Mouse (Mus musculus): ENCODE results near the gene Neu3. TPM values are rescaled to one million over a fixed set of nuclear protein-coding genes. Genes with fewer than 3 reads are reported as not detected.

Neu3 gene
- polyA plus RNA-seq, 1 experiment = 0.88 TPM

GRCm38 (mm10) chr7:99851618-99852017, 23.4 kb upstream of the Neu3 start:
- no peak for TF ChIP-seq MYOG (IDR thresholded peaks at IDR 0.05; ENCODE audit: control insufficient read depth in 1 of 3, insufficient read depth in 1 of 3, insufficient read length in 2 of 3, low read depth in 2 of 3)
- no peak for TF ChIP-seq REST (IDR thresholded peaks at IDR 0.05; ENCODE audit: insufficient read depth, insufficient read length)
- TF ChIP-seq E2F4 (IDR thresholded peaks at IDR 0.05; ENCODE audit: insufficient read depth) = no peak
- TF ChIP-seq MYOD1 (IDR thresholded peaks at IDR 0.05; ENCODE audit: control insufficient read depth in 1 of 3, insufficient read length in 2 of 3, low read depth in 2 of 3) = no peak
- TF ChIP-seq POLR2A (IDR thresholded peaks at IDR 0.05; ENCODE audit: insufficient read length, low read depth) = no peak
- TF ChIP-seq MAX (IDR thresholded peaks at IDR 0.05; ENCODE audit: low read depth) = no peak
- no peak for TF ChIP-seq CEBPB (IDR thresholded peaks at IDR 0.05; ENCODE audit: insufficient read depth, poor library complexity, severe bottlenecking)
- TF ChIP-seq POLR2AphosphoS2 (IDR thresholded peaks at IDR 0.05; ENCODE audit: insufficient read length, low read depth) = no peak
- no peak for TF ChIP-seq SRF (IDR thresholded peaks at IDR 0.05; ENCODE audit: control insufficient read depth, insufficient read length, low read depth)
- no peak for TF ChIP-seq USF1 (IDR thresholded peaks at IDR 0.05; ENCODE audit: low read depth)
- no peak for TF ChIP-seq TCF12 (IDR thresholded peaks at IDR 0.05; ENCODE audit: insufficient read depth, poor library complexity, severe bottlenecking)
- no peak for TF ChIP-seq TCF3 (IDR thresholded peaks at IDR 0.05; ENCODE audit: insufficient read length, low read depth)
- Histone ChIP-seq H3K27me3 (ENCODE audit: control insufficient read depth, insufficient read depth, insufficient read length) (no peaks in the 10 kb centered on the region), H3K79me2 (ENCODE audit: control insufficient read depth, insufficient read depth) (peaks cover 56% of the 10 kb centered on the region), H3K4me3 (no peak overlapping the region), H3ac (ENCODE audit: control insufficient read depth, insufficient read length) (no peak overlapping the region), H3K36me3 (ENCODE audit: control insufficient read depth, insufficient read depth) (peaks cover 28% of the 10 kb centered on the region), H3K4me2 (ENCODE audit: low read depth) (no peak overlapping the region)

GRCm38 (mm10) chr7:99851121-99851520, 22.9 kb upstream of the Neu3 start:
- Histone ChIP-seq H3K79me2 (ENCODE audit: control insufficient read depth, insufficient read depth) (peaks cover 51% of the 10 kb centered on the region), H3K36me3 (ENCODE audit: control insufficient read depth, insufficient read depth) (peaks cover 28% of the 10 kb centered on the region), H3K4me3 (no peak overlapping the region), H3K4me2 (ENCODE audit: low read depth) (no peak overlapping the region), H3K27me3 (ENCODE audit: control insufficient read depth, insufficient read depth, insufficient read length) (no peaks in the 10 kb centered on the region), H3ac (ENCODE audit: control insufficient read depth, insufficient read length) (no peak overlapping the region)
- TF ChIP-seq POLR2AphosphoS2 (IDR thresholded peaks at IDR 0.05; ENCODE audit: insufficient read length, low read depth) = no peak
- no peak for TF ChIP-seq TCF3 (IDR thresholded peaks at IDR 0.05; ENCODE audit: insufficient read length, low read depth)
- TF ChIP-seq MAX (IDR thresholded peaks at IDR 0.05; ENCODE audit: low read depth) = no peak

- Histone ChIP-seq H3K36me3 (ENCODE audit: control insufficient read depth, insufficient read depth) (peaks cover 25% of the 10 kb centered on the region), H3K27me3 (ENCODE audit: control insufficient read depth, insufficient read depth, insufficient read length) (no peaks in the 10 kb centered on the region), H3K4me2 (ENCODE audit: low read depth) (no peak overlapping the region), H3ac (ENCODE audit: control insufficient read depth, insufficient read length) (no peak overlapping the region), H3K79me2 (ENCODE audit: control insufficient read depth, insufficient read depth) (peaks cover 45% of the 10 kb centered on the region), H3K4me3 (no peak overlapping the region)
- no peak for TF ChIP-seq SRF (IDR thresholded peaks at IDR 0.05; ENCODE audit: control insufficient read depth, insufficient read length, low read depth)
- TF ChIP-seq E2F4 (IDR thresholded peaks at IDR 0.05; ENCODE audit: insufficient read depth) = no peak
- no peak for TF ChIP-seq TCF12 (IDR thresholded peaks at IDR 0.05; ENCODE audit: insufficient read depth, poor library complexity, severe bottlenecking)
- no peak for TF ChIP-seq CEBPB (IDR thresholded peaks at IDR 0.05; ENCODE audit: insufficient read depth, poor library complexity, severe bottlenecking)
- no peak for TF ChIP-seq POLR2A (IDR thresholded peaks at IDR 0.05; ENCODE audit: insufficient read length, low read depth)
- TF ChIP-seq USF1 (IDR thresholded peaks at IDR 0.05; ENCODE audit: low read depth) = no peak
- TF ChIP-seq MAX (IDR thresholded peaks at IDR 0.05; ENCODE audit: low read depth) = no peak
- no peak for TF ChIP-seq REST (IDR thresholded peaks at IDR 0.05; ENCODE audit: insufficient read depth, insufficient read length)
- TF ChIP-seq POLR2AphosphoS2 (IDR thresholded peaks at IDR 0.05; ENCODE audit: insufficient read length, low read depth) = no peak
- no peak for TF ChIP-seq TCF3 (IDR thresholded peaks at IDR 0.05; ENCODE audit: insufficient read length, low read depth)
- TF ChIP-seq MYOG (IDR thresholded peaks at IDR 0.05; ENCODE audit: control insufficient read depth in 1 of 3, insufficient read depth in 1 of 3, insufficient read length in 2 of 3, low read depth in 2 of 3) = no peak
- TF ChIP-seq MYOD1 (IDR thresholded peaks at IDR 0.05; ENCODE audit: control insufficient read depth in 1 of 3, insufficient read length in 2 of 3, low read depth in 2 of 3) = no peak
These were observed 22.3 kb upstream of the Neu3 start for GRCm38 (mm10) chr7:99850534-99850933.

- Histone ChIP-seq H3K36me3 (ENCODE audit: control insufficient read depth, insufficient read depth) (peaks cover 32% of the 10 kb centered on the region), H3K79me2 (ENCODE audit: control insufficient read depth, insufficient read depth) (peaks cover 6% of the 10 kb centered on the region), H3K27me3 (ENCODE audit: control insufficient read depth, insufficient read depth, insufficient read length) (no peaks in the 10 kb centered on the region), H3K4me2 (ENCODE audit: low read depth) (peak overlapping the region; percentile 24), H3ac (ENCODE audit: control insufficient read depth, insufficient read length) (no peak overlapping the region), H3K4me3 (no peak overlapping the region)
- TF ChIP-seq TCF3 (IDR thresholded peaks at IDR 0.05; ENCODE audit: insufficient read length, low read depth) (no peak), POLR2A (IDR thresholded peaks at IDR 0.05; ENCODE audit: insufficient read length, low read depth) (no peak), MAX (IDR thresholded peaks at IDR 0.05; ENCODE audit: low read depth) (no peak), CEBPB (IDR thresholded peaks at IDR 0.05; ENCODE audit: insufficient read depth, poor library complexity, severe bottlenecking) (no peak), MYOD1 (IDR thresholded peaks at IDR 0.05; ENCODE audit: control insufficient read depth in 1 of 3, insufficient read length in 2 of 3, low read depth in 2 of 3) (no peak), REST (IDR thresholded peaks at IDR 0.05; ENCODE audit: insufficient read depth, insufficient read length) (no peak), E2F4 (IDR thresholded peaks at IDR 0.05; ENCODE audit: insufficient read depth) (no peak), SRF (IDR thresholded peaks at IDR 0.05; ENCODE audit: control insufficient read depth, insufficient read length, low read depth) (no peak), TCF12 (IDR thresholded peaks at IDR 0.05; ENCODE audit: insufficient read depth, poor library complexity, severe bottlenecking) (no peak), MYOG (IDR thresholded peaks at IDR 0.05; ENCODE audit: control insufficient read depth in 1 of 3, insufficient read depth in 1 of 3, insufficient read length in 2 of 3, low read depth in 2 of 3) (no peak), POLR2AphosphoS2 (IDR thresholded peaks at IDR 0.05; ENCODE audit: insufficient read length, low read depth) (no peak), USF1 (IDR thresholded peaks at IDR 0.05; ENCODE audit: low read depth) (no peak)
These were observed 17.5 kb upstream of the Neu3 start for GRCm38 (mm10) chr7:99845533-99846236.
